Mouse (Mus musculus) CH12.LX (cell line): ENCODE results near the gene Zbtb11. TPM values are rescaled to one million over a fixed set of nuclear protein-coding genes. Genes with fewer than 3 reads are reported as not detected.

Experiments used
- DNase-seq: peaks from one replicate; pipeline ENCODE4 v3.0.0-alpha.2; 2013; ENCODE audit errors: extremely low read depth
- H3K27ac ChIP-seq: 2 replicates; pipeline ENCODE4 v1.5.1; 2012; ENCODE audit warnings: low read depth, mild to moderate bottlenecking, control low read depth, moderate library complexity; ENCODE audit not compliant: insufficient read depth
- H3K27me3 ChIP-seq: replicated peaks from 2 replicates; pipeline ENCODE3; 2012; ENCODE audit warnings: inconsistent platforms
- H3K36me3 ChIP-seq, 2 experiments: replicated peaks in 1 of 2; 2 replicates each; pipeline versions ENCODE3 to v1.6.1; 2012; ENCODE audit warnings: inconsistent platforms in 1 of 2, low read length in 1 of 2, mild to moderate bottlenecking in 1 of 2, mixed read lengths in 1 of 2, moderate library complexity in 1 of 2; ENCODE audit not compliant: control insufficient read depth in 1 of 2, insufficient read depth in 1 of 2
- H3K4me1 ChIP-seq, 2 experiments: 2 replicates each; pipeline ENCODE4 v1.6.1; 2012; ENCODE audit warnings: inconsistent platforms in 1 of 2, moderate library complexity in 1 of 2; ENCODE audit not compliant: insufficient read depth in 2 of 2, control insufficient read depth in 1 of 2
- H3K4me2 ChIP-seq: 2 replicates; pipeline ENCODE4 v1.6.1; 2012; ENCODE audit warnings: low read depth, mild to moderate bottlenecking, control low read depth; ENCODE audit not compliant: poor library complexity, insufficient read depth, severe bottlenecking
- H3K4me3 ChIP-seq, 3 experiments: fragments of 150-350 bp in 1 of 3; sonication (generic) in 1 of 3; replicated peaks in 1 of 3; 2 replicates each; pipeline versions ENCODE3 to v1.5.1; 2011 to 2012; ENCODE audit warnings: low read depth in 2 of 3, low read length in 2 of 3, mild to moderate bottlenecking in 2 of 3, moderate library complexity in 2 of 3, control low read depth in 1 of 3, improper control_type of control experiment in 1 of 3, inconsistent platforms in 1 of 3, mixed read lengths in 1 of 3; ENCODE audit not compliant: poor library complexity in 1 of 3
- H3K79me2 ChIP-seq: replicated peaks from 2 replicates; pipeline ENCODE4 v1.6.1; 2012; ENCODE audit warnings: mild to moderate bottlenecking, moderate library complexity; ENCODE audit not compliant: control insufficient read depth, poor library complexity, insufficient read depth, severe bottlenecking; ENCODE audit errors: extremely low read depth
- H3K9ac ChIP-seq: 2 replicates; pipeline ENCODE4 v1.6.1; 2012; ENCODE audit warnings: low read depth, mild to moderate bottlenecking, control low read depth, moderate library complexity; ENCODE audit not compliant: insufficient read depth
- H3K9me3 ChIP-seq: replicated peaks from 2 replicates; pipeline ENCODE3; 2012; ENCODE audit warnings: low read length, inconsistent platforms, mixed read lengths
- BHLHE40 ChIP-seq: IDR thresholded peaks from 2 replicates; pipeline ENCODE4 v1.6.1; 2011; ENCODE audit warnings: mild to moderate bottlenecking, low read depth, low read length, improper control_type of control experiment
- CHD1 ChIP-seq: IDR thresholded peaks from 2 replicates; pipeline ENCODE4 v1.6.1; 2012; ENCODE audit warnings: low read depth, low read length, improper control_type of control experiment, inconsistent platforms
- CHD2 ChIP-seq: IDR thresholded peaks from 2 replicates; pipeline ENCODE4 v1.6.1; 2011; ENCODE audit warnings: low read length, improper control_type of control experiment
- CTCF ChIP-seq, 2 experiments: IDR thresholded peaks in 1 of 2; conservative IDR thresholded peaks in 1 of 2; 2 replicates each; pipeline ENCODE4 v1.5.1; 2011 to 2012; ENCODE audit warnings: low read depth in 2 of 2, low read length in 2 of 2, improper control_type of control experiment in 1 of 2, inconsistent platforms in 1 of 2, mild to moderate bottlenecking in 1 of 2, moderate library complexity in 1 of 2
- E2F4 ChIP-seq: IDR thresholded peaks from 2 replicates; pipeline ENCODE4 v1.6.1; 2011; ENCODE audit warnings: low read depth, low read length, improper control_type of control experiment; ENCODE audit not compliant: insufficient replicate concordance
- ELF1 ChIP-seq: IDR thresholded peaks from 2 replicates; pipeline ENCODE4 v1.6.1; 2014; ENCODE audit warnings: low read depth, mild to moderate bottlenecking, inconsistent platforms, low read length, improper control_type of control experiment
- EP300 ChIP-seq: IDR thresholded peaks from 2 replicates; pipeline ENCODE4 v1.6.1; 2011; ENCODE audit warnings: low read length, improper control_type of control experiment
- ETS1 ChIP-seq: conservative IDR thresholded peaks from 2 replicates; pipeline ENCODE4 v1.6.1; 2012; ENCODE audit warnings: low read depth, mild to moderate bottlenecking, inconsistent platforms, low read length, improper control_type of control experiment, moderate library complexity
- GABPA ChIP-seq: IDR thresholded peaks from 2 replicates; pipeline ENCODE4 v1.6.1; 2012; ENCODE audit warnings: low read depth, low read length, improper control_type of control experiment, inconsistent platforms; ENCODE audit not compliant: insufficient replicate concordance
- HCFC1 ChIP-seq: IDR thresholded peaks from 2 replicates; pipeline ENCODE4 v1.6.1; 2012; ENCODE audit warnings: low read depth, mild to moderate bottlenecking, inconsistent platforms, low read length, improper control_type of control experiment
- IRF4 ChIP-seq: IDR thresholded peaks from 2 replicates; pipeline ENCODE4 v1.6.1; 2014; ENCODE audit warnings: low read depth, mild to moderate bottlenecking, inconsistent platforms, low read length, improper control_type of control experiment
- JUN ChIP-seq: IDR thresholded peaks from 2 replicates; pipeline ENCODE4 v1.6.1; 2011; ENCODE audit warnings: low read depth, mild to moderate bottlenecking, low read length, improper control_type of control experiment, moderate library complexity; ENCODE audit not compliant: insufficient read depth
- JUND ChIP-seq: conservative IDR thresholded peaks from 2 replicates; pipeline ENCODE4 v1.6.1; 2011; ENCODE audit warnings: low read depth, low read length, improper control_type of control experiment
- KAT2A ChIP-seq: IDR thresholded peaks from 2 replicates; pipeline ENCODE4 v1.6.1; 2012; ENCODE audit warnings: low read length, improper control_type of control experiment, inconsistent platforms; ENCODE audit not compliant: insufficient replicate concordance
- MAFK ChIP-seq: IDR thresholded peaks from 2 replicates; pipeline ENCODE4 v1.6.1; 2011; ENCODE audit warnings: low read length, improper control_type of control experiment; ENCODE audit not compliant: insufficient replicate concordance
- MAX ChIP-seq: IDR thresholded peaks from 2 replicates; pipeline ENCODE4 v1.6.1; 2011; ENCODE audit warnings: low read length, improper control_type of control experiment
- MAZ ChIP-seq: IDR thresholded peaks from 2 replicates; pipeline ENCODE4 v1.6.1; 2012; ENCODE audit warnings: low read depth, mild to moderate bottlenecking, inconsistent platforms, low read length, improper control_type of control experiment, moderate library complexity
- MEF2A ChIP-seq: IDR thresholded peaks from 2 replicates; pipeline ENCODE4 v1.6.1; 2014; ENCODE audit warnings: low read depth, mild to moderate bottlenecking, inconsistent platforms, low read length, improper control_type of control experiment, borderline replicate concordance
- MXI1 ChIP-seq: IDR thresholded peaks from 2 replicates; pipeline ENCODE4 v1.6.1; 2011; ENCODE audit warnings: mild to moderate bottlenecking, low read depth, low read length, improper control_type of control experiment
- MYC ChIP-seq: IDR thresholded peaks from 2 replicates; pipeline ENCODE4 v1.6.1; 2011; ENCODE audit warnings: low read depth, mild to moderate bottlenecking, improper control_type of control experiment, low read length
- NELFE ChIP-seq: IDR thresholded peaks from 2 replicates; pipeline ENCODE4 v1.6.1; 2011; ENCODE audit warnings: low read depth, low read length, improper control_type of control experiment
- NRF1 ChIP-seq: IDR thresholded peaks from 2 replicates; pipeline ENCODE4 v1.6.1; 2014; ENCODE audit warnings: low read depth, mild to moderate bottlenecking, inconsistent platforms, low read length, improper control_type of control experiment, moderate library complexity
- PAX5 ChIP-seq: IDR thresholded peaks from 2 replicates; pipeline ENCODE4 v1.6.1; 2012; ENCODE audit warnings: low read length, inconsistent platforms, mixed read lengths
- POLR2A ChIP-seq: IDR thresholded peaks from 2 replicates; pipeline ENCODE4 v1.6.1; 2011; ENCODE audit warnings: low read depth, mild to moderate bottlenecking, improper control_type of control experiment, low read length
- POLR2AphosphoS2 ChIP-seq: IDR thresholded peaks from 2 replicates; pipeline ENCODE4 v1.6.1; 2011; ENCODE audit warnings: low read depth, low read length, improper control_type of control experiment
- RAD21 ChIP-seq: IDR thresholded peaks from 2 replicates; pipeline ENCODE4 v1.6.1; 2011; ENCODE audit warnings: low read depth, mild to moderate bottlenecking, low read length, improper control_type of control experiment, moderate library complexity
- RCOR1 ChIP-seq: conservative IDR thresholded peaks from 2 replicates; pipeline ENCODE4 v1.6.1; 2012; ENCODE audit warnings: low read depth, mild to moderate bottlenecking, inconsistent platforms, low read length, improper control_type of control experiment
- SIN3A ChIP-seq: IDR thresholded peaks from 2 replicates; pipeline ENCODE4 v1.6.1; 2012; ENCODE audit warnings: low read length, improper control_type of control experiment, inconsistent platforms
- SMC3 ChIP-seq: IDR thresholded peaks from 2 replicates; pipeline ENCODE4 v1.6.1; 2011; ENCODE audit warnings: low read depth, low read length, improper control_type of control experiment
- TBP ChIP-seq: conservative IDR thresholded peaks from 2 replicates; pipeline ENCODE4 v1.6.1; 2011; ENCODE audit warnings: low read depth, low read length, improper control_type of control experiment
- TCF12 ChIP-seq: IDR thresholded peaks from 2 replicates; pipeline ENCODE4 v1.6.1; 2014; ENCODE audit warnings: low read depth, mild to moderate bottlenecking, inconsistent platforms, low read length, improper control_type of control experiment
- UBTF ChIP-seq: IDR thresholded peaks from 2 replicates; pipeline ENCODE4 v1.6.1; 2012; ENCODE audit warnings: low read depth, mild to moderate bottlenecking, inconsistent platforms, low read length, improper control_type of control experiment, moderate library complexity
- USF1 ChIP-seq: IDR thresholded peaks from 2 replicates; pipeline ENCODE4 v1.6.1; 2014; ENCODE audit warnings: low read depth, mild to moderate bottlenecking, inconsistent platforms, low read length, improper control_type of control experiment
- USF2 ChIP-seq: conservative IDR thresholded peaks from 2 replicates; pipeline ENCODE4 v1.6.1; 2011; ENCODE audit warnings: low read depth, low read length, improper control_type of control experiment
- ZC3H11A ChIP-seq: IDR thresholded peaks from 2 replicates; pipeline ENCODE4 v1.6.1; 2012; ENCODE audit warnings: low read depth, mild to moderate bottlenecking, inconsistent platforms, low read length, improper control_type of control experiment
- ZKSCAN1 ChIP-seq: IDR thresholded peaks from 2 replicates; pipeline ENCODE4 v1.6.1; 2012; ENCODE audit warnings: low read depth, inconsistent platforms, low read length, improper control_type of control experiment, borderline replicate concordance
- ZMIZ1 ChIP-seq: IDR thresholded peaks from 2 replicates; pipeline ENCODE4 v1.6.1; 2012; ENCODE audit warnings: low read depth, mild to moderate bottlenecking, inconsistent platforms, low read length, improper control_type of control experiment
- ZNF384 ChIP-seq: IDR thresholded peaks from 2 replicates; pipeline ENCODE4 v1.6.1; 2012; ENCODE audit warnings: low read depth, low read length, improper control_type of control experiment, inconsistent platforms
- dilution Hi-C: fragments of 300-500 bp; cut with MboI; formaldehyde crosslinking; loops from 2 replicates; pipeline ENCODE4 v1.14.3; 2020; ENCODE audit warnings: low sequenced_read_pairs; ENCODE audit not compliant: extremely low pct_unique_long_range_greater_than_20kb, extremely low pct_ligation_motif_present
- in situ Hi-C: fragments of 300-500 bp; cut with MboI; formaldehyde crosslinking; loops from 3 replicates; pipeline ENCODE4 v1.14.3; 2019; ENCODE audit warnings: low sequenced_read_pairs, low pct_ligation_motif_present, low pct_unique_long_range_greater_than_20kb, mixed read lengths
- polyA plus RNA-seq: library from polyadenylated mRNA; unstranded; fragments of >175 nt; gene quantifications from 2 replicates; pipeline ENCODE4 v1.2.1, GENCODE M21; 2012; ENCODE audit warnings: low read depth; ENCODE audit not compliant: insufficient read length
- total RNA-seq, 2 experiments: library from RNA; depleted of rRNA; stranded (reverse); fragments of 300-350 nt in 1 of 2; fragments of >200 nt in 1 of 2; gene quantifications; 2 replicates each; pipeline ENCODE4 v1.2.3; 2012 to 2014

Zbtb11 gene
- total and polyA plus RNA-seq, 3 experiments = 19.8 to 33.0 (median 21.4) TPM

GRCm38 (mm10) chr16:56029661-56030082, 56.0 kb downstream of the Zbtb11 start, which contains the start of gene Pcnp:
Gene Pcnp (minus strand): TSS chr16:56029739.
- H3K27me3 ChIP-seq = no peaks in the 10 kb centered on the region
- H3K4me1 ChIP-seq = peaks cover 18 to 78% of the 10 kb centered on the region in 2 experiments
- H3K4me2 ChIP-seq = peak within 1 kb of the TSS; percentile 100
- peaks cover 71% of the 10 kb centered on the region for H3K79me2 ChIP-seq
- peak; percentile 99 for DNase-seq
- peak within 1 kb of the TSS; percentile 73 for H3K27ac ChIP-seq
- dilution Hi-C loops (no loop called here), in situ Hi-C loops (loop anchor here (5.0 kb wide), 2 partner anchors 37 to 38 kb away; no protein-coding TSS in a partner anchor)
- no peaks in the 10 kb centered on the region for H3K9me3 ChIP-seq
- H3K36me3 ChIP-seq = peaks cover 18 to 62% of the 10 kb centered on the region in 2 experiments
- H3K9ac ChIP-seq = peak within 1 kb of the TSS; percentile 95
- H3K4me3 ChIP-seq = peak within 1 kb of the TSS; percentile 80 to 91 (median 84)
- TF ChIP-seq CTCF (conservative IDR thresholded peaks at IDR 0.05 in 1 of 2, IDR thresholded peaks at IDR 0.05 in 1 of 2; ENCODE audit: low read depth in 2 of 2, low read length in 2 of 2) = no peak
- TF ChIP-seq ZC3H11A = no peak
- TF ChIP-seq SMC3 = no peak
- TF ChIP-seq CHD1 = no peak
- TF ChIP-seq MAFK = no peak
- peak; percentile 83; the same call in 1 of the 2 replicates for TF ChIP-seq KAT2A
- no peak for TF ChIP-seq EP300
- no peak for TF ChIP-seq ZNF384
- TF ChIP-seq ELF1 = peak; percentile 88
- no peak; the same call in 1 of the 2 replicates for TF ChIP-seq SIN3A
- no peak for TF ChIP-seq RAD21
- TF ChIP-seq JUN = no peak
- no peak for TF ChIP-seq RCOR1
- TF ChIP-seq E2F4 = no peak
- no peak for TF ChIP-seq USF2
- TF ChIP-seq MXI1 = peak; percentile 9
- peak; percentile 68; the same call in 1 of the 2 replicates for TF ChIP-seq MAZ
- TF ChIP-seq HCFC1 = peak; percentile 91
- no peak for TF ChIP-seq JUND
- TF ChIP-seq PAX5 = no peak
- TF ChIP-seq USF1 = no peak
- peak; percentile 98 for TF ChIP-seq POLR2A
- TF ChIP-seq TCF12 = peak; percentile 97
- TF ChIP-seq POLR2AphosphoS2 = peak; percentile 79; the same call in 1 of the 2 replicates
- peak; percentile 54 for TF ChIP-seq NRF1
- TF ChIP-seq UBTF = no peak; the same call in 1 of the 2 replicates
- peak; percentile 61 for TF ChIP-seq ETS1
- peak; percentile 68; the same call in 1 of the 2 replicates for TF ChIP-seq GABPA
- TF ChIP-seq MAX = peak; percentile 68
- no peak for TF ChIP-seq CHD2
- TF ChIP-seq BHLHE40 = 0 out of 2 replicates have a peak, but pooled peaks have one; percentile 28
- TF ChIP-seq IRF4 = 0 out of 2 replicates have a peak, but pooled peaks have one; percentile 44
- TF ChIP-seq TBP = peak; percentile 92
- no peak for TF ChIP-seq ZKSCAN1
- TF ChIP-seq ZMIZ1 = peak; percentile 73; the same call in 1 of the 2 replicates
- peak; percentile 97 for TF ChIP-seq NELFE
- TF ChIP-seq MYC = peak; percentile 78; the same call in 1 of the 2 replicates
- peak; percentile 58; the same call in 1 of the 2 replicates for TF ChIP-seq MEF2A
